Mouse (Mus musculus): Measurements from ENCODE around the gene Plpp7.
A peak's percentile ranks its signal among the peaks of the same experiment; 100 is the strongest.

Plpp7 gene

DNA sequence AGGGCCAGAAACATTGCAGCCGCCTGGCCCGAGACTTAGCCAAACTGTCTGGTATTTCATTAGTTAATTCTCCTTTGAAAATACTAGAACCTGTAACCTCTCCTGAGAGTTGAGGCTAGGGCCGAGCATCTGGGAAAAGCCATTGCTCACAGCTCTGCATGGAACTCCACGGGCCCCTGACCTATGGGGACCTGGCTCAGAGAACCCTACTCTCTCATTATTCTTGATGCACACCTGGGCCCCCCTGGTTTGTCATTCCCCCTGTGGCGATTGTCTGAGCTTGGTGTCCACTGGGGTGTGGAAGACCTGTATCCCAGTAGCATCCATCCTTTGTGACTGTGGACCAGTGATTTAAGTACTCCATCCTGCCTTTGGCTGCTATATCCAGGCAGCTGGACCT is 44.0 kb downstream of the Plpp7 start:
- DNase-seq (ENCODE audit: low read depth) = peak; percentile 10

DNA sequence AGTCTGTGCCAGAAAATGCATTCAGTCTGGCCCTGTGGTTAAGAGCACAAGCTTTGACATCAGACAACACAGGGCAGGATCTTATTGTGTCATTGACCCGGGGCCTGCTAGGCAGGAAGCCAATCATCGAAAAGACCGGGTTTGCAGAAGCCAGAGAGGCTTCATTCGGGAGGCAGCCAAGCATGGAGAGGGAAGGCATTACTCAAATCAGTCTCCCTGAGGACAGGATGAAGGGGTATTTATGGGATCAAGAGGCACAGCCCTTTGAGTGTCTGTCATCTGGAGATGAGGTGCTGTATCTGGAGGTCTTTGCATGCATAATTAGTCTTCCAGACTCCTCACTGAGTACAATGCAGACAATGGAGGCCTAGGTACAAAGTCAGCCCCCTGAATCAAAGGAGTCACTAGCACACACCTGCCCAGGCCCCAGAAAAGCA is 45.2 kb downstream of the Plpp7 start:
- DNase-seq (ENCODE audit: low read depth) = no peak

DNA sequence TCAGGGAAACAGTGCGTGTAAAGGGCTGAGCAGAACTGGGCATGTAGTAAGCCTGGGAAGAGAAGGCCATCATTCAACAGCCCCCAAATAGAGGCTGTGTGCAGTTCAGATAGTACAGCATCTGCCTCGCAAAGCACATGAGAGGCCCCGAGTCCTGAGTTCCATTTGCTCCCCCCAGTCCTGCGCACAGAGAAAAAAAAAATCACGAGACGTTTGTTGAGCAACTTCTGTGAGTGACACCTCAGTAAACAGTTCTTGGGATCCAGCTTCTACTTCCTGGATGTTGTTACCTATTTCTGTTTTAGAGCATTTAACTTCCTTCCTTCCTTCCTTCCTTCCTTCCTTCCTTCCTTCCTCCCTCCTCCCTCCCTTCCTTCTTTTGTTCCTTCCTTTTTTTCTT is 46.3 kb downstream of the Plpp7 start:
- DNase-seq (ENCODE audit: low read depth) = no peak

DNA sequence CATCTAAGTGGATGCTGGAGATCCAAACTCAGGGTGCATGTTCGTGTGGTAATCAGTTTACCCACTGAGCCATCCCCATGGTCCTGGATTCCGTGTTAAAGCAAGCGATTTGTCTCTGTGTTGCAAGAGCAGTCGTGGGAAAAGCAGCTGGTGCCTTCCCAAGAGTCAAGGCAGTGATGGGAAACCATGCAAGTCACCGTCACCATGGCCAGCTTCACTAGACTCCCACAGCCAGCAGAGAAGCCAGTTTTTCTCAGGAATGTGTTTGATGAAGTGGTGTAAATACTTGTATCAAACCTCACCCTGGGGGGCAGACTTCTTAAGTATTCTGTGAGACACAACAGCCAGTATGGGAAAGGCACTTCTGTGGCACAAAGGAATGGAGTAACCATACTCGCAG is 47.0 kb downstream of the Plpp7 start:
- no peak for DNase-seq (ENCODE audit: low read depth)

DNA sequence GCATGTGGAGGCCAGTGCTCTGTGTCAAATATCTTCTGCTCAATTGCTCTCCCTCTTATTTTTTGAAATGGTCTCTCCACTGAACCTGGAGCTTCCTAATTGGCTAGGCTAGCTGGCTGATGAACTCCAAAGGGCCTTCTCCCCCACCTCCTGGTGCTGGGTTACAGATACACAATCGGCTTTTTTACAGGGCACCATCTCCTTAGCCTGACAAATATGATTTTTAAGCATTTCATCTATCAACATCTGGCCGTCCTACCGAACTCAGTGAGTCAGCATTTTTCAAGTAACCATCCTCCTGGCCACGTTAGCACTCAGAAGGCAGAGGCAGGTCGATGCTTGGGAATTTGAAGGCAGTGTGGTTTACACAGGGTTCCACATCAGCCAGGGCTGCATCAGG is 49.3 kb downstream of the Plpp7 start:
- DNase-seq (ENCODE audit: low read depth) = no peak

DNA sequence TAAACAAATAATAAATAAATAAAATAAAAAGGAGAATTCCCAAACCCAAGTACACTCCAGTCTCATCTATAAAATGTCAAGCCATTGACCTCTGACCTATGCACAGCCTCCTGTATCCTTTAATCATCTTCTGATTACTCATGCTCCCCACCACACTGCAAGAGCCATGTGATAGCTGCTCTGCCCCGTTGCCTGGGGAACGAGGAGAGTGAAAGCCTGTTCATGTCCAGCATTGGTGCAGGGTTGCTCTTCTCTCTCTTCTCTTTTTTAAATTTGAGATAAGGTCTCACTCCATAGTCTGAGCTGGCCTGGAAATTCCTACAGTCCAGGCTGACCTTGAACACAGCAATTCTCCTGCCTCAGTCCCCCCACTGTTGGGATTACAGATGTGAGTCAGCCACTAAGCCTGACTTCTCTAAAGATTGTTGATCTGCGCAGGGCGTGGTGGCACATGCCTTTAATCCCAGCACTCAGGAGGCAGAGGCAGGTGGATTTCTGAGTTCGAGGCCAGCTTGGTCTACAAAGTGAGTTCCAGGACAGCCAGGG is 51.4 kb downstream of the Plpp7 start:
- DNase-seq (ENCODE audit: low read depth) = no peak

DNA sequence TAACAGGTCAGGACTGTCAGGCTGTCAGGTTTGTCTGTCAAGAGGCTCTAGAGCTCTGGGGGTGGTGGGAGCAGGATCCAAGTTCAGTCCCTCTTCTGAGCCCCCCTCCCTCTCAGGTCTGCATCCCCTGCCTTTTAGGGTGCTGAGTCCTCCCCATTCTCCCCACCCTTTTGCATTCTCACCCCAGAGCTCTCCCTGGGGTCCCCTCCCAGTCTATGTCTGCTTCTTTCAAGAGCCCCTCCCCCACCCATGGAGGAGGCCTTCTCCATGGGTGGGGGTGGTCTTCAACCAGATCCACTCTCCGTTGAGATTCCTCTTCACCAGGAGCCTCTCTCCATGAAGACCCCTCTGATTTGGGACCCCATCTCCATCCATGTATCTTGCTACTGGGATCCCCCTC is 54.8 kb downstream of the Plpp7 start:
- no peak for DNase-seq (ENCODE audit: low read depth)

DNA sequence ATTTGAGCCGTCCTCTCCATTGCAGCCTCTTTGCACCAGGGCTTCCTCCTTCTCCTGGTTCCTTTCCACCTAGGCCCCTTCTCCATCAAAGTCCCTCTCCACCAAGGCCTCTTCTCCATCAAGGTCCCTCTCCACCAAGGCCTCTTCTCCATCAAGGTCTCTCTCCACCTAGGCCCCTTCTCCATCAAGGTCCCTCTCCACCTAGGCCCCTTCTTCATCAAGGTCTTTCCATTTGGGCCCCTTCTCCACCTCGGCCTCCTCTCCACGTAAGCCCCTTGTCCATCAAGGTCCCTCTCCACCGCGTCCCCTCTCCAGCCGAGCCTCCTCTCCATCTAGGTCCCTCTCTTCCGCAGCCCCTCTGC is 55.2 kb downstream of the Plpp7 start:
- DNase-seq (ENCODE audit: low read depth) = no peak

DNA sequence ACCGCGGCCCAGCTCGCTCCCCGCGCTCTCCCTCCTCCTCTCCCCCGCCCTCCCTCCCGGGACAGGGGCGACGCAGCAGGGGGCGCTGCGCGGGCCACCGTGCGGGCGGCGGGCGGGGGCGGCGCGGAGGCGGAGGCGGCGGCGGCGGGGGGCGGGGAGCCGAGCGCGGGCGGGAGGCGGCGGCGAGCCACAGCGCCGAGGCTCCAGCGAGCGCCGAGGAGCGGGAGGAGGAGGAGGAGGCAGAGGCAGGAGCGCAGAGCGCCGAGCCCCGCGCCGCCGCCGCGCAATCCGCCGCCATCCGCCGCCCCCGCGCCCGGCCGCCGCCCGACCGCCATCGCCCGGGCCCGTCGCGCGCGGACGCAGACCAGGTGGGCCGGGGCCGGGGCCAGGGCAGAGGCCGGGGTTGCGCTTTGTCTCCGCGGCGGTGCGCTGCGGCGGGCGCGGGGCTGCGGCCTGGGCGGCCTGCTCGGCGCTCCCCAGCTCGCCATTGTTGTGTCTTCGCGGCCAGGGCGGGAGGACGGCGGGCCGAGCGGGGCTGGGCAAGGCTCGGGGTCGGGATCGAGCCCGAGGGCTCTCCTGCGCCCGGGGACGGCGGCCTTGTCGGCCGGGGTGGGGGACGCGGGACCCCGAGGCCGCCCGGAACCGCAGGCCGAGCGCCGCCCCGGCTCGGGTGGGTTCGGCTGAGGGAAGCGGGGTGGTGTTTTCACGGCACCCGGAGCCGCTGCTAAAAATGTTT is 55.8 kb downstream of the Plpp7 start, which contains the start of gene Prrc2b:
TSS of gene Prrc2b (plus strand) at position 159 of the 736 bp plus-strand sequence.
- peak; percentile 80 for DNase-seq (ENCODE audit: low read depth)

DNA sequence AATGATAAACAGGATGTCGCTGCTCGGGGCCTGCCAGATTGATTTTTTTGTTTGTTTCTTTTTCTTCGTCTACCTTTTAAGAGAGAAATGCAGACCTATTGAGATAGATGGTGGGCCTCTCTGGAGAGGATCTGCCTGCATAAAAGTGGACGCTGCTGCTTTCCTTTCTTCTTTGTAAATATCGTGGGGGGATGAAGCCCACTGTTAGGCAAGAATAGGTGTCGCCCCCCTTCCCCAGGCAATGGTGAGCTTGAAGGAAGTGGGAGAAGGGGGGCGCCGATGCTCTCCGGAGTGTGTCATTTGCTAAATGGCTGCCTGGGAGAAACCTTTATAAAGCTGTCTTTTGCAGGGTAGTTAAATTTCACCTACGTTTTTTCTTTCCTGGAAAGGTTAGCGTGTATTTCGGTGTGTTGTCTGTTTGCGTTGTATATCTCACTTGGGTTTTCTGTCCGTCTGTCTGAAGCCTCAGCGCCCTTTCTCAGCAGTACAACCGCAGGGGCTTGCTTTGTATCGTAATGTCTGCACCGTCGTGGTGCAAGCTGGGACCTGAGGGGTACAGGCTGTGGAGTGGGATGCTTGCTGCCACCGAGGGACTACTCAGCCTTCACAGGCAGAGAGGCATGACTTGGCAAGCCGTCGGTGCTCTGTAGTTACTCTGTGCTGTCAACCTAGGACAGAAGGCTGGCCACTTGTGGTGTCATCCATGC is 56.5 kb downstream of the Plpp7 start:
- DNase-seq (ENCODE audit: low read depth) = peak; percentile 70

DNA sequence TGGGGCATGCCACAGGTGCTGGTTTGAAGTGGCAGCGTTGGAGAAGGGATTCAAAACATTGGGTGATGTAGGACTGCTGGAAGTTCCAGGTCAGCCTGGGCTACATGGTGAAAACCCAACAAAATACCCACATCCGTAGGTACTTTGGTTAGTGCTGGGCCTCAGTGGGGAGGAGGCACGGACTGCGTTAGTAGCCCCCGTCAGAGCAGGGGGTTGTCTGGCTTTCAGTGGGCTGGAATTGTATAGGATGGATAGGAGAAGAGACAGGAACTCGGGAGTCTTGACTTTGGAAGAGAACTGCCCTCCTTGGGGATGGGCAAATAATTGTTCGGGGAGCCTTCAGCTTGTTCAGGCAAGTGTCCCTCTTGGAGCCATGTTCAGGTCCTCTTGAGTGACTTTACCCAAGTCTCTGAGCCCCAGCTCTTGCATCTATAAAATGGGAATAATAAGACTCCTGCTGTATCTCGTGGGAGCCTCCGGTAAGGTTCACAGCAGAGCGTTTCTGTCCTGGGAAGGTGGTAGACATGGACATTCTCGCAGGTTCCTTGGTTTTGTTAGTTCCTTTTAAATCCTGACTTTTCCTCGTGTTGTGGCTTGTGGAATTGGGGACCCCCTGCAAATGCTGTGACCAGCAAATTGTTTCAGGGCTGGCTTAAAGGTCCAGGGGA is 57.2 kb downstream of the Plpp7 start:
- no peak for DNase-seq (ENCODE audit: low read depth)

DNA sequence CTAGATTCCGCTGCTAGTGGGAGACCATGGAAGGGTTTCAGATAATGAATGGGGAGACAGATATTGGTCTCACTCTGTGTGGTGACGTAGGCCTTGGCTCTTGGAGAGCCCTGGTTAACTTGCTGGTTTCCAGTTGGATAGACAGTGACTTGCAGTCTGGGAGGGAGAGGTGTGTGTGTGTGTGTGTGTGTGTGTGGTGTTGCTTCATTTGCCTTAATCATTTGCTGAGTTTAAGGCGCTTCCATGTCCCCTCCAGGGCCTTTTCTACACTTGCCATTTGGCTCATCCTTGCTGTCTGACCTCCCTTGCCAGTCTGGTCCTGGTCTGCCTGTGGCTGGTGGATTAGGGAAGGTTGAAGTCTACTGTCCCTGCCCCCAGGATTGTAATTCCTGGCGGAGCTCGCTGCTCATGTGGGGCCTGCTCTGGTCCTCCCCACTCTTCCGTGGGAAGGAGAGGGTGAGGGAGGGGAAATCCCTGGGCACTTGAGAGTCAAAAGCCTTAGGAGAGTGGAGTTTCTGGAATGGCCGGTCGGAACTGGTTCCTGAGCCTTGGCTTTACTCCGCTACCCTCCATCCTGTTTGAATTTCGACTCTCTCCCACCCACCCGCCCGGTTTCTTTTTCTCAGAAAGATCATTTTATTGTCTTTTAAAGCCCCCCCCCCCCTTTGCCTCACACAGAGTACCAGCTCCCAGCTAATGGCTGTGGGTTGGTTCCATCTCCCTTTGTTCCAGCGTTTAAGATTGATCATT is 57.9 kb downstream of the Plpp7 start:
- DNase-seq (ENCODE audit: low read depth) = no peak

DNA sequence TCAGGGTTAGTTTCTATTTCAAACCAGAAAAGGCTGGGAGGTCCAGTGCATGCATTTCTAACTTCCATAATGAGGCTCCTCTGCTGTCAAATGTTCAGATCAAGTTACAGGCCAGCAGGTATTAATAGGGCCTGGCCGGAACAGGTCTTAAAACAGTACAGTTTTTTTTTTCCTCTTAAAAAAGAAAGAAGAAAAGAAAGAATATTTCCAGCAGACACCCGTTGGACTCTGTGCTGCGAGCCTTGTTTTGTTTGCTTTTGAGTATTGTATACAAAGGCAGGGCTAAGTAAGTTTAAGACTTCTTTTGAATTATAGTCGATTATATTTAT is 58.4 kb downstream of the Plpp7 start:
- no peak for DNase-seq (ENCODE audit: low read depth)

DNA sequence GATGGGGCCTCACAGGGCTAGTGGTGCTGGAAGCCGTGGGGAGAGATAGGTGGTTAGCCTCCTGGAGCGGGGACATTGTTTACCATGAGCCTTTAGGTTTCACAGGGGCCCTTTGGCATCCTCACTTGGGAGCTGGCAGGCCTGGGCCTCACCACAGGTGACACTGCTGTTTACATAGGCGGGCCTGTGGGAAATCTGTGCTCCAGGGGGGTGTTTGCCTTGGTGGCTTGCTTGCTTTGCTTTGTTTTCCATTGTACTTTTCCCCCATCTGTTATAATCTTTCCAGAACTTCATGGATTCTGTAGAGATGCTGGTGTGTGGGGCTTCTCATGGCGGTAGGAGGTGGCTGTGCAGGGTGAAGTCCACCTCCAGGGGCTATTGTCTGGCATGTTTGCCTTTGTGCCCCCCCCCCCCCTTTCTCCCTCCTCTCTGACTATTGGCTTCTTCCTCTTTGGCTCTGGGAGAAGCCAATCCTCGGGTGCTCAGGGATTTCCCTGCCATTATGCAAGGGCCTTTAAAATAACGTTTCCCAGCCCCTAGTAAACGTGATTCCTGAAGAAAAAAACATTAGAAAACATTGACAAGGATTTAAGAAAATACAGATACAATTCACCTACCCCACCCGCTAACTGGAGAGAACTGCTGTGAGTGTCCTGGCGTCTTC is 59.1 kb downstream of the Plpp7 start:
- no peak for DNase-seq (ENCODE audit: low read depth)

DNA sequence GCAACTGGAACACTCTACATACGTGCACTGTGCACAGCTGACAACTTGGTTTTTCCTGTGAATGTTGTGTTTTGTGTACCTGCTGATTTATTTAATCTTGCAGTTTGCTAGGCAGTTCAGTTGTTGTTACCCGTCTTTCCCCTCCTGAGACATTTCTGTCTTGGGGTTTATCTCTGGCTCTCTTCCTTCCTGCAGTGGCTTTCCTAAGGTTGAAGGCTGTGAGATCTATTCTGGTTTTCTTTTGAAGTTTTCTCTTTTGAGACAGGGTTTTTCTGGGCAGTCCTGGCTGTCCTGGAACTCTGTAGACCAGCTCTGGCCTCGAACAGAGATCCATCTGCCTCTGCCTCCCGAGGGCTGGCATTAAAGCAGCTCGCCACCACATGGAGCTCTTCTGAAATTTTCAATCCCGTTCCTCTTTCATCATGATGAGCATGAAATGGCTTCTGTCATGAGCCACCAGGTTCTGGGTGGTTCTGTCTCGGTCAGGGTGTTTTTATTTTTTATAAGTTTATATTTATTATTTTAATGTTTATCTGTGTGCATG is 59.7 kb downstream of the Plpp7 start:
- peak; percentile 51 for DNase-seq (ENCODE audit: low read depth)

DNA sequence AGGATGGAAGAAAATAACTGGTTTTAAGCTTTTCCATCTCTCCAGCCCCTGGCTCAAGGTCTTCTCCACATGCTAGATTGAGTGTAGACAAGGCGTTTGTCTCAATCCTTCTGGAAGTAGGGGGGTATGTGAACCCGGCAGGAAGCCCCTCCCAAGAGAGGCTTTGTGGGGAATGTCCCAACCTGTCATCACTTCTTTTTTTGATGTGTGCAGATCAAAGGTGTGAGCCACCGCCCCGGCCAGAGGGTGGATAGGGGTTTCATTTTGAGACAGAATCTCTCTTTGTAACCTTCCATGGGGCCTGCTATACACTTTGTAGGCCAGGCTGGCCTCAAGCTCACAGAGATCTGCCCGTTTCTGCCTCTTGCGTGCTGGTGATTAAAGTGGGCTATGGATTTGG is 60.3 kb downstream of the Plpp7 start:
- DNase-seq (ENCODE audit: low read depth) = peak; percentile 64

DNA sequence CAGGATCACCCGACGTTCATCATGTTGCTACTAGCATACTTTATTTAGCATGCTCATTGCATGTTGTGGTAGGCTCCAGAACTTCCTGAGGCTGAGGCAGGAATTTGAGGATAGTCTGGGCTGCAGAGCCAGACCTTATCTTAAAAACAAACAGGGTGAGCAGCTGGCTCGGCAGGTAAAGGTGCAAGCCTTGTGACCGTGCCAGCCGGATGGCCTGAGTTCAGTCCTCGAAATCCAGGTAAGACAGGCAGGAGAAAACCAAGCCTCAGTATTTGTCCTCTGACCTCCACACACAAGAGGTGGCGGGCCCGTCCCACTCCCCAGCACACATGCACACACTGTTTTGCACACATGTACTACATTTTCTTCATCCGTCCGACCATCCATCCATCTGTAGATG is 61.3 kb downstream of the Plpp7 start:
- DNase-seq (ENCODE audit: low read depth) = no peak

DNA sequence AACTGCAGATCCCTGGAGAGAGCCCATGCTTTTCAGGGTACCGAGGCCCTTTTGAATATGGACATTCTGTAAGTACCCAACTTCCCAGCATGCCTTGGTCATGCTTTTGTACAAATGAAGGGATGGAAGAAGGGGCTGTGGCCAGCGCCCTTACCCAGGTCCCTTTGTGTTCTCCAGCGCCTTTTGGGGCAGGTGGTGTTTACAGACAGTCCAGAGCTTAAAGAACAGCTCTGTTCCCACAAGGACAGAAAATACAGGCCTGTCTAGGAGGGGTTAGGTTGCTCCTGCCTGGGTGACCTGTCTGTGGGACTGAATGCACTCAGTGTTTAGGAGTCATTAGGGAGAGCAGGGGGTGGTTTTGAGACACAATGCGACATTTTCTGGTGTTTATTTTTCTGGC is 62.0 kb downstream of the Plpp7 start:
- no peak for DNase-seq (ENCODE audit: low read depth)

DNA sequence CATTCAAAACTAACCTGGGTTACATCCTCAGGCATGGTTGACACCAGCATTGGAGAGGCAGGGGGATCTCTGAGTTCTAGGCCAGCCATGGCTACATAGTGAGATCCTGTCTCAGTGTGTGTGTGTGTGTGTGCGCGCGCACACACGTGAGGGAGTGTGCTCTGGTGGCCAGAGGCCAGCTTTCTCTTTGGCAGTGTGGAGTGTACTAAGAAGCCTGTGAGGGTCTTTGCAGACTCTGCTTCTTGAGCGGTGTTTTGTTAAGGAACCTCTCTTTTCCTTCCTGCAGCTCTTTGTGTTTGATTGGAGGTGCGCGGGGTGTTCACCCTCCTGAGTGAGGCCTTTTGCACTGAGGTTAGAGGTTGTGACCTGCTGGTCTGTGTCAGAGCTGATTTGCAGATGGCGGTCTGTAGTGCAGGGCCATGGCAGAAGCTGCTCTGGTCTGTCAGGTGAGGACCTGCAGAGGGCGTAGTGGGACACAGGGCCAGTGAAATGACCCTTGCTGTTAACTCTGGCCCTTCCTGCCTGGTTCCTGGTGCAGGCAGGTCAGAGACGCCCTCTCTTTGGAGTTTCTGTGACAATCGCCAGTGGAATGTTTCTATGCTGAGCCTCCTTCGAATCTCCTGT is 63.4 kb downstream of the Plpp7 start:
- peak; percentile 48 for DNase-seq (ENCODE audit: low read depth)

Data from naive thymus-derived CD4-positive, alpha-beta T cell, adult 2 months (primary cell).